Mouse (Mus musculus): ENCODE measurements around the gene Arhgef19. TPM values are rescaled to one million over a fixed set of nuclear protein-coding genes. Genes with fewer than 3 reads are reported as not detected.

The Arhgef19 gene
- polyA plus RNA-seq, 1 experiment from 2014 or later, result 1.7 TPM

- WGBS, result 82% methylated on average over 3 of the region's 3 CpGs
- Histone ChIP-seq H3K4me2 (ENCODE audit: low read length) (no peak overlapping the region), H3K9me3 (ENCODE audit: control insufficient read depth, low read length) (no peaks in the 10 kb centered on the region), H3K9ac (ENCODE audit: low read depth, low read length) (no peak overlapping the region), H3K27me3 (replicated peaks; ENCODE audit: control insufficient read depth, insufficient read depth, low read length) (peaks cover 7% of the 10 kb centered on the region), H3K36me3 (ENCODE audit: control insufficient read depth, insufficient read depth, low read length) (no peaks in the 10 kb centered on the region), H3K4me1 (ENCODE audit: control insufficient read depth, insufficient read depth, low read depth, low read length) (peaks cover 10% of the 10 kb centered on the region; the same call in 1 of the 2 replicates), H3K4me3 (ENCODE audit: low read length) (no peak overlapping the region), H3K27ac (ENCODE audit: low read depth, low read length) (no peak overlapping the region)
- no peak for ATAC-seq
Measured at GRCm38 (mm10) chr4:141284486-141284885, 45.2 kb downstream of the Arhgef19 start.

DNA sequence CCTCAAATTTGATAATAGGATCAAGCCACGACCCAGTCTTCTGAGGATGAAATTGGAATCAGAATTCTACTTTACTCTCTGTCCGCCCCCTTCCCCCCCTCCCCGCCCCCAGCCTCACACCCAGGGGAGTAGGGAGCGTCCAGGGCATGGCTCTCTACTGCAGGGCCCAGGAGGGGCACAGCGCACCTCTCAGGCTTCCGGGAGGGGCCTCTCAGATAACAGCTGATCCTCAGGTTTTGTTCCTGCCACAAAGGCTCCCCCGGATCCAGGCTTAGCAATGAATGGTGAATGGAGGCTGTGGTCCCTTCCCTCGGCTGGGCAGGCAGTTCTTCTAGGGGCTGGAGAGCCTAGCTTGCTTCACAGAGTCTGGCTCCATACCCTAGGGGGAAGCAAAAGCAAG, 45.8 kb downstream of the Arhgef19 start:
- WGBS, result 6% methylated on average over 7 of the region's 8 CpGs
- ATAC-seq, result no peak
- Histone ChIP-seq H3K36me3 (ENCODE audit: control insufficient read depth, insufficient read depth, low read length) (no peaks in the 10 kb centered on the region), H3K27me3 (replicated peaks; ENCODE audit: control insufficient read depth, insufficient read depth, low read length) (peaks cover 7% of the 10 kb centered on the region), H3K9me3 (ENCODE audit: control insufficient read depth, low read length) (no peaks in the 10 kb centered on the region), H3K4me1 (ENCODE audit: control insufficient read depth, insufficient read depth, low read depth, low read length) (peaks cover 10% of the 10 kb centered on the region; the same call in 1 of the 2 replicates), H3K4me2 (ENCODE audit: low read length) (no peak overlapping the region), H3K4me3 (ENCODE audit: low read length) (no peak overlapping the region), H3K9ac (ENCODE audit: low read depth, low read length) (no peak overlapping the region), H3K27ac (ENCODE audit: low read depth, low read length) (no peak overlapping the region)

GRCm38 (mm10) chr4:141286860-141287517, 47.7 kb downstream of the Arhgef19 start:
- Histone ChIP-seq H3K27ac (ENCODE audit: low read depth, low read length) (no peak overlapping the region), H3K4me1 (ENCODE audit: control insufficient read depth, insufficient read depth, low read depth, low read length) (peaks cover 20% of the 10 kb centered on the region), H3K4me3 (ENCODE audit: low read length) (no peak overlapping the region), H3K9ac (ENCODE audit: low read depth, low read length) (no peak overlapping the region), H3K36me3 (ENCODE audit: control insufficient read depth, insufficient read depth, low read length) (no peaks in the 10 kb centered on the region), H3K27me3 (replicated peaks; ENCODE audit: control insufficient read depth, insufficient read depth, low read length) (peaks cover 7% of the 10 kb centered on the region), H3K4me2 (ENCODE audit: low read length) (peak overlapping the region; percentile 27; the same call in 1 of the 2 replicates), H3K9me3 (ENCODE audit: control insufficient read depth, low read length) (no peaks in the 10 kb centered on the region)
- 13% methylated on average over 20 of the region's 20 CpGs for WGBS
- no peak for ATAC-seq

- Histone ChIP-seq H3K27me3 (replicated peaks; ENCODE audit: control insufficient read depth, insufficient read depth, low read length) (peaks cover 7% of the 10 kb centered on the region), H3K27ac (ENCODE audit: low read depth, low read length) (no peak overlapping the region)
Measured at GRCm38 (mm10) chr4:141287518-141288004, 48.3 kb downstream of the Arhgef19 start.

GRCm38 (mm10) chr4:141288152-141288551, 48.9 kb downstream of the Arhgef19 start:
- Histone ChIP-seq H3K4me3 (ENCODE audit: low read length) (no peak overlapping the region), H3K4me1 (ENCODE audit: control insufficient read depth, insufficient read depth, low read depth, low read length) (peaks cover 20% of the 10 kb centered on the region), H3K9ac (ENCODE audit: low read depth, low read length) (no peak overlapping the region), H3K27ac (ENCODE audit: low read depth, low read length) (no peak overlapping the region), H3K27me3 (replicated peaks; ENCODE audit: control insufficient read depth, insufficient read depth, low read length) (peaks cover 7% of the 10 kb centered on the region), H3K9me3 (ENCODE audit: control insufficient read depth, low read length) (no peaks in the 10 kb centered on the region), H3K36me3 (ENCODE audit: control insufficient read depth, insufficient read depth, low read length) (no peaks in the 10 kb centered on the region), H3K4me2 (ENCODE audit: low read length) (no peak overlapping the region)
- 36% methylated on average over 8 of the region's 8 CpGs for WGBS
- ATAC-seq, result 0 out of 2 replicates have a peak, but pooled peaks have one; percentile 34

More at GRCm38 (mm10) chr4:141287518-141288004, 48.3 kb downstream of the Arhgef19 start:
- peak overlapping the region; percentile 27; the same call in 1 of the 2 replicates for H3K4me2 ChIP-seq (ENCODE audit: low read length)
- no peak overlapping the region for H3K4me3 ChIP-seq (ENCODE audit: low read length)
- no peak for ATAC-seq
- H3K36me3 ChIP-seq (ENCODE audit: control insufficient read depth, insufficient read depth, low read length), result no peaks in the 10 kb centered on the region
- peaks cover 20% of the 10 kb centered on the region for H3K4me1 ChIP-seq (ENCODE audit: control insufficient read depth, insufficient read depth, low read depth, low read length)
- no peaks in the 10 kb centered on the region for H3K9me3 ChIP-seq (ENCODE audit: control insufficient read depth, low read length)
- 18% methylated on average over 15 of the region's 15 CpGs for WGBS
- H3K9ac ChIP-seq (ENCODE audit: low read depth, low read length), result no peak overlapping the region

GRCm38 (mm10) chr4:141291571-141292375, 52.5 kb downstream of the Arhgef19 start:
- no peak overlapping the region for H3K27ac ChIP-seq (ENCODE audit: low read depth, low read length)
- no peaks in the 10 kb centered on the region for H3K36me3 ChIP-seq (ENCODE audit: control insufficient read depth, insufficient read depth, low read length)
- peak; percentile 40; the same call in 1 of the 2 replicates for ATAC-seq
- H3K9ac ChIP-seq (ENCODE audit: low read depth, low read length), result peak overlapping the region; percentile 64
- peak overlapping the region; percentile 43 for H3K4me3 ChIP-seq (ENCODE audit: low read length)
- under 1% methylated on average over 44 of the region's 47 CpGs for WGBS
- H3K27me3 ChIP-seq (replicated peaks; ENCODE audit: control insufficient read depth, insufficient read depth, low read length), result peaks cover 11% of the 10 kb centered on the region
- H3K9me3 ChIP-seq (ENCODE audit: control insufficient read depth, low read length), result no peaks in the 10 kb centered on the region
- H3K4me2 ChIP-seq (ENCODE audit: low read length), result peak overlapping the region; percentile 93
- H3K4me1 ChIP-seq (ENCODE audit: control insufficient read depth, insufficient read depth, low read depth, low read length), result peaks cover 19% of the 10 kb centered on the region

- no peak overlapping the region for H3K9ac ChIP-seq (ENCODE audit: low read depth, low read length)
- ATAC-seq, result no peak
- H3K36me3 ChIP-seq (ENCODE audit: control insufficient read depth, insufficient read depth, low read length), result no peaks in the 10 kb centered on the region
- peak overlapping the region; percentile 15; the same call in 1 of the 2 replicates for H3K4me2 ChIP-seq (ENCODE audit: low read length)
- H3K27me3 ChIP-seq (replicated peaks; ENCODE audit: control insufficient read depth, insufficient read depth, low read length), result peaks cover 9% of the 10 kb centered on the region
- WGBS, result 7% methylated on average over 8 of the region's 15 CpGs
- no peak overlapping the region for H3K4me3 ChIP-seq (ENCODE audit: low read length)
- no peaks in the 10 kb centered on the region for H3K9me3 ChIP-seq (ENCODE audit: control insufficient read depth, low read length)
- peaks cover 13% of the 10 kb centered on the region for H3K4me1 ChIP-seq (ENCODE audit: control insufficient read depth, insufficient read depth, low read depth, low read length)
- no peak overlapping the region for H3K27ac ChIP-seq (ENCODE audit: low read depth, low read length)
Measured at GRCm38 (mm10) chr4:141295774-141296186, 56.5 kb downstream of the Arhgef19 start.

DNA sequence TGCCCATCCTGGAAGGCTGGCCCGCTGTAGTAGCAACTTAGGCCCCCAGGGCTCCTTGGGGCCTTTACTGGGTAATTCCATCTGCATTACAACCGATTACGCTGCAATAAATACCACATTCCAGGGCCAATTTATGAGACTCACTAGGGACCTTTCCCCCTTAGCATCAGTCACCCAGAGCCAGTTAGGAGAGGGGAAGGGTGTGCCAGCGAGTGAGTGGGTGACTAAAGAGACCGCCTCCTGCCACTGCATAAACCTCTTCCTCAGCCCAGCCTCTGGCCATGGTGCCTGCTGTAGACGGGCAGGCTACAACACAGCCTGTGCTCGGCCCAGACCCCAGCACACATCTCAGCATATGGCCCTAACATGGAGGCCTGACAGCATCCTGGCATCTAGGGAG, 58.6 kb downstream of the Arhgef19 start:
- peaks cover 12% of the 10 kb centered on the region for H3K27me3 ChIP-seq (replicated peaks; ENCODE audit: control insufficient read depth, insufficient read depth, low read length)
- H3K36me3 ChIP-seq (ENCODE audit: control insufficient read depth, insufficient read depth, low read length), result no peaks in the 10 kb centered on the region
- H3K9ac ChIP-seq (ENCODE audit: low read depth, low read length), result no peak overlapping the region
- WGBS, result 68% methylated on average over 7 of the region's 7 CpGs
- peaks cover 10% of the 10 kb centered on the region for H3K4me1 ChIP-seq (ENCODE audit: control insufficient read depth, insufficient read depth, low read depth, low read length)
- no peak overlapping the region for H3K4me3 ChIP-seq (ENCODE audit: low read length)
- no peak overlapping the region for H3K27ac ChIP-seq (ENCODE audit: low read depth, low read length)
- H3K9me3 ChIP-seq (ENCODE audit: control insufficient read depth, low read length), result no peaks in the 10 kb centered on the region
- H3K4me2 ChIP-seq (ENCODE audit: low read length), result no peak overlapping the region
- no peak for ATAC-seq

DNA sequence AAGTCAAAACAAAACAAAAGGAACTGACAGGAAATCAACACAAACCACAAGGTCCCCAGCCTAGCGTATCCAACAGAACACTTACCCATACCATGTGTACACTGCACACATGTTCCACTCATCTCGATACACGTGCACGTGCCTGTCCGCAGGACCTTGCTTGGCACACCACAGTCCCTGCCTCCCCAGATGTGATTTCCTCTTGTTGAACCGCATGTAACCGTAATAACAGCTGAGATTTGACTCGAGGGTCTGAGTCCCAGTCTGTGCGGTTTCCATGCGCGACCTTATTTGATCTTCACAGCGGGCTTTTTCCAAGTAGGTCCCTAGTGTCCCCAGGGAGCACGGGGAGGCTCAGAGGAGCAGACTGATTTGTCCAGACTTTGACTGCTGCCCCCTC, 60.1 kb downstream of the Arhgef19 start:
- peaks cover 10% of the 10 kb centered on the region for H3K4me1 ChIP-seq (ENCODE audit: control insufficient read depth, insufficient read depth, low read depth, low read length)
- 64% methylated on average over 13 of the region's 13 CpGs for WGBS
- H3K36me3 ChIP-seq (ENCODE audit: control insufficient read depth, insufficient read depth, low read length), result no peaks in the 10 kb centered on the region
- no peak overlapping the region for H3K9ac ChIP-seq (ENCODE audit: low read depth, low read length)
- peaks cover 21% of the 10 kb centered on the region for H3K27me3 ChIP-seq (replicated peaks; ENCODE audit: control insufficient read depth, insufficient read depth, low read length)
- no peak overlapping the region for H3K4me2 ChIP-seq (ENCODE audit: low read length)
- ATAC-seq, result no peak
- H3K4me3 ChIP-seq (ENCODE audit: low read length), result no peak overlapping the region
- H3K27ac ChIP-seq (ENCODE audit: low read depth, low read length), result no peak overlapping the region
- no peaks in the 10 kb centered on the region for H3K9me3 ChIP-seq (ENCODE audit: control insufficient read depth, low read length)

Measured in hindbrain, embryonic 16.5 days (tissue).